Mouse (Mus musculus) cerebellum, adult 2 months (tissue): ENCODE data around the gene Cacnb3. TPM values are rescaled to one million over a fixed set of nuclear protein-coding genes. Genes with fewer than 3 reads are reported as not detected.

ENCODE experiments used
- DNase-seq, 2 experiments: peaks; one replicate each; pipeline ENCODE4 v3.0.0; 2021
- H3K27ac ChIP-seq: fragments of 200-500 bp; 2 replicates; pipeline ENCODE4 v1.5.1; 2012; ENCODE audit warnings: low read length, control low read depth, inconsistent platforms; ENCODE audit not compliant: insufficient read depth
- H3K27me3 ChIP-seq: fragments of 200-500 bp; 2 replicates; pipeline ENCODE4 v1.6.1; 2012; ENCODE audit warnings: inconsistent platforms, mild to moderate bottlenecking, low read length, moderate library complexity; ENCODE audit not compliant: control insufficient read depth, insufficient read depth
- H3K4me1 ChIP-seq: fragments of 200-500 bp; 2 replicates; pipeline ENCODE4 v1.6.1; 2011; ENCODE audit warnings: low read length; ENCODE audit not compliant: control insufficient read depth, insufficient read depth
- H3K4me3 ChIP-seq: fragments of 200-500 bp; replicated peaks from 2 replicates; pipeline ENCODE3; 2011; ENCODE audit warnings: mild to moderate bottlenecking, low read depth, low read length, control low read depth; ENCODE audit not compliant: insufficient read depth
- CTCF ChIP-seq: fragments of 200-500 bp; IDR thresholded peaks from 2 replicates; pipeline ENCODE4 v1.5.1; 2011; ENCODE audit warnings: low read depth, mild to moderate bottlenecking, control low read depth, low read length, moderate library complexity, borderline replicate concordance; ENCODE audit not compliant: insufficient read depth
- POLR2A ChIP-seq: fragments of 200-500 bp; IDR thresholded peaks from 2 replicates; pipeline ENCODE4 v1.6.1; 2011; ENCODE audit warnings: low read length, control low read depth, borderline replicate concordance; ENCODE audit not compliant: insufficient read depth
- WGBS: fragments of 180-500 bp; shearing (Covaris S2); methylation state at CpG from one replicate; pipeline ENCODE4 v1.1.7; 2018; 5-methylcytosine and 5-hydroxymethylcytosine counted together
- polyA plus RNA-seq: library from polyadenylated mRNA; depleted of rRNA; stranded (reverse); fragments of >200 nt; gene quantifications from 2 replicates; pipeline ENCODE4 v1.2.3, GENCODE M21; 2012

Gene Cacnb3
- polyA plus RNA-seq, 1 experiment, result 65.4 TPM

- WGBS, result 4% methylated on average over 25 of the region's 25 CpGs
- TF ChIP-seq CTCF (no peak), POLR2A (no peak)
- Histone ChIP-seq H3K27ac (no peak overlapping the region), H3K4me1 (peaks cover 17% of the 10 kb centered on the region), H3K4me3 (peak overlapping the region; percentile 94), H3K27me3 (no peaks in the 10 kb centered on the region)
- peak in 1 of 2 experiments; percentile 33 for DNase-seq
Measured at GRCm38 (mm10) chr15:98633822-98634470, 3.3 kb downstream of the Cacnb3 start.

- peak; percentile 81 to 87 for DNase-seq
- no peaks in the 10 kb centered on the region for H3K27me3 ChIP-seq
- TF ChIP-seq POLR2A, result peak; percentile 31; the same call in 1 of the 2 replicates
- no peak for TF ChIP-seq CTCF
- peaks cover 17% of the 10 kb centered on the region for H3K4me1 ChIP-seq
- peak overlapping the region; percentile 94 for H3K4me3 ChIP-seq
- H3K27ac ChIP-seq, result no peak overlapping the region
- WGBS, result 1% methylated on average over 64 of the region's 65 CpGs
Measured at GRCm38 (mm10) chr15:98634541-98635081, 4.0 kb downstream of the Cacnb3 start.

GRCm38 (mm10) chr15:98635291-98635841 lies 4.7 kb downstream of the Cacnb3 start:
- H3K27ac ChIP-seq, result no peak overlapping the region
- DNase-seq, result peak; percentile 32 to 54
- peak overlapping the region; percentile 94 for H3K4me3 ChIP-seq
- TF ChIP-seq POLR2A (no peak), CTCF (no peak)
- 4% methylated on average over 21 of the region's 21 CpGs for WGBS
- H3K27me3 ChIP-seq, result no peaks in the 10 kb centered on the region
- H3K4me1 ChIP-seq, result peaks cover 17% of the 10 kb centered on the region

GRCm38 (mm10) chr15:98636517-98636916 lies 5.9 kb downstream of the Cacnb3 start:
- Histone ChIP-seq H3K27me3 (no peaks in the 10 kb centered on the region), H3K4me1 (peaks cover 17% of the 10 kb centered on the region), H3K27ac (no peak overlapping the region; the same call in 1 of the 2 replicates), H3K4me3 (peak overlapping the region; percentile 22)
- WGBS, result 46% methylated on average over 5 of the region's 5 CpGs
- TF ChIP-seq POLR2A (no peak), CTCF (no peak)
- no peak for DNase-seq

- DNase-seq, result peak in 1 of 2 experiments; percentile 38
- 36% methylated on average over 3 of the region's 3 CpGs for WGBS
- H3K27ac ChIP-seq, result peak overlapping the region; percentile 43; the same call in 1 of the 2 replicates
- H3K4me1 ChIP-seq, result peaks cover 17% of the 10 kb centered on the region
- TF ChIP-seq POLR2A, result no peak
- no peak for TF ChIP-seq CTCF
- H3K4me3 ChIP-seq, result no peak overlapping the region
- no peaks in the 10 kb centered on the region for H3K27me3 ChIP-seq
Measured at GRCm38 (mm10) chr15:98637155-98637554, 6.5 kb downstream of the Cacnb3 start.

GRCm38 (mm10) chr15:98640157-98640556 lies 9.5 kb downstream of the Cacnb3 start:
- no peaks in the 10 kb centered on the region for H3K27me3 ChIP-seq
- H3K4me1 ChIP-seq, result peaks cover 13% of the 10 kb centered on the region
- WGBS, result 52% methylated on average over 8 of the region's 8 CpGs
- TF ChIP-seq POLR2A (no peak), CTCF (no peak)
- no peak for DNase-seq
- no peak overlapping the region for H3K27ac ChIP-seq
- no peak overlapping the region for H3K4me3 ChIP-seq

GRCm38 (mm10) chr15:98644406-98644805 lies 13.8 kb downstream of the Cacnb3 start:
- Histone ChIP-seq H3K27ac (no peak overlapping the region), H3K27me3 (no peaks in the 10 kb centered on the region), H3K4me1 (peaks cover 6% of the 10 kb centered on the region; the same call in 1 of the 2 replicates), H3K4me3 (no peak overlapping the region)
- TF ChIP-seq CTCF, result no peak
- no peak for TF ChIP-seq POLR2A
- 56% methylated on average over 12 of the region's 12 CpGs for WGBS
- no peak for DNase-seq
